Mouse (Mus musculus) embryonic fibroblast, embryonic 13.5 days (primary cell): Measurements from ENCODE around the gene Wbp2. TPM values are rescaled to one million over a fixed set of nuclear protein-coding genes. Genes with fewer than 3 reads are reported as not detected.

Source experiments
- H3K27ac ChIP-seq: 2 replicates; pipeline ENCODE4 v1.5.1; 2012; ENCODE audit warnings: low read length, control low read depth, inconsistent platforms; ENCODE audit not compliant: insufficient read depth
- H3K4me1 ChIP-seq: 2 replicates; pipeline ENCODE4 v1.6.1; 2011; ENCODE audit warnings: low read length; ENCODE audit not compliant: control insufficient read depth, insufficient read depth
- H3K4me3 ChIP-seq: 2 replicates; pipeline ENCODE4 v1.5.1; 2011; ENCODE audit warnings: mild to moderate bottlenecking, control low read depth, low read length; ENCODE audit not compliant: insufficient read depth
- CTCF ChIP-seq: IDR thresholded peaks from 2 replicates; pipeline ENCODE4 v1.5.1; 2011; ENCODE audit warnings: mild to moderate bottlenecking, control low read depth, low read length, moderate library complexity, borderline replicate concordance; ENCODE audit not compliant: insufficient read depth
- POLR2A ChIP-seq: IDR thresholded peaks from 2 replicates; pipeline ENCODE4 v1.6.1; 2011; ENCODE audit warnings: low read depth, mild to moderate bottlenecking, control low read depth, low read length, moderate library complexity
- polyA plus RNA-seq: library from polyadenylated mRNA; stranded (reverse); fragments of >200 nt; gene quantifications from 2 replicates; pipeline ENCODE4 v1.2.4, GENCODE M21; 2011; ENCODE audit warnings: low read depth; ENCODE audit not compliant: missing spikeins, insufficient read length

The Wbp2 gene
- polyA plus RNA-seq, 1 experiment, result 55.1 TPM

- Histone ChIP-seq H3K4me3 (no peak overlapping the region), H3K4me1 (peaks cover 2% of the 10 kb centered on the region; the same call in 1 of the 2 replicates), H3K27ac (no peak overlapping the region)
- TF ChIP-seq POLR2A, result no peak
- TF ChIP-seq CTCF, result peak; percentile 48; the same call in 1 of the 2 replicates
Observed at GRCm38 (mm10) chr11:116081081-116081480, 5.7 kb downstream of the Wbp2 start.

DNA sequence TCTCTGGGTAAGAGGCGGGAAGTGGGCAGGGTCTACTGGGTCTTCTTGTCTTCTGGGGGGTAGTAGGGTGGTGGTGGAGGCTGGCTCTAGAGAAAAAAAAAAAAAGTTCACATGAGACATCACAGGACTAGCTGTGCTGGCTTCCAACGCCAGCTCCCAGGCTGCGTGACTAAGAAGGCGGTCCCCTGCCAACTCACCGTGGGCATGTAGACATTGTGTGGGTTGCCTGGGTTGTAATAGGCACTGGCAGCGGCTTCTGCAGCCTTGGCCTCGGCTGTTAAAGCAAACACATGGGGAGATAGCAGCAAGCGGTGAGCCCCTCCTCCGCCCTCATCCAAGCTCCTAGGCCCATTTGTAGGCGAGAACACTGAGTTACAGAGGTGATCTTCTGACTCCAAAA, 7.3 kb downstream of the Wbp2 start:
- Histone ChIP-seq H3K27ac (no peak overlapping the region), H3K4me1 (no peaks in the 10 kb centered on the region), H3K4me3 (no peak overlapping the region)
- TF ChIP-seq CTCF, result no peak
- TF ChIP-seq POLR2A, result no peak

DNA sequence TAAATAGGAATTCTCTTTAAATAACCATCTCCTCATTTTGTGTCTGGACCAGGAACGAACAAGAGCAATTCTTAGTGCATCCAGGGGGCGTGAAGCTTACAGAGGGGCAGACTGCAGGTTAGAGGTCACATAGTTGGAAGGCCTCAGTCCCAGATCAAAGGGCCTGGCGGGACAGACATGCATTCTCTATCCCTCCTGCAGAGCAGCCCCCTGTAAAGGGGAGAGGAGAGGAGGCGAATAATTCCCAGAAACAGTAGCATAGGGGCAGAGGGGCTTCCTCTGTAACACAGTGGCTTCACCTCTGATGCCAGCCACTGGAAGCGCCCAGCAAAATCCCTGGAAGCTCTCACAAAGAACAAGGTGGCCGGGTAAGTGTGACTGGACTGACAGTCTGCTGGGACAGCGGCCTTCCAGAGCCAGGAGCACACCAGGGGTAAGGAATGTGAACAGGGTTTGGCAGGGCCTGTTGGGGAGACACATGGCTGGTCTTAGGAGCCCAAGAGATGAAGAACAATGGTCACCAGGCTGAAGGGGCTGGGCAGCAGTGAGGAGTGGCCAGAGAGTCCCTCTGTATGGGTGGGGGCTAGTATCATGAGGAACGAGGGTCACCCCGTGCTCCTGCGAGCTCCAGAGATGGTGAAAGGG, 8.0 kb downstream of the Wbp2 start:
- H3K4me3 ChIP-seq, result no peak overlapping the region
- H3K27ac ChIP-seq, result no peak overlapping the region
- TF ChIP-seq CTCF (no peak), POLR2A (no peak)
- no peaks in the 10 kb centered on the region for H3K4me1 ChIP-seq

DNA sequence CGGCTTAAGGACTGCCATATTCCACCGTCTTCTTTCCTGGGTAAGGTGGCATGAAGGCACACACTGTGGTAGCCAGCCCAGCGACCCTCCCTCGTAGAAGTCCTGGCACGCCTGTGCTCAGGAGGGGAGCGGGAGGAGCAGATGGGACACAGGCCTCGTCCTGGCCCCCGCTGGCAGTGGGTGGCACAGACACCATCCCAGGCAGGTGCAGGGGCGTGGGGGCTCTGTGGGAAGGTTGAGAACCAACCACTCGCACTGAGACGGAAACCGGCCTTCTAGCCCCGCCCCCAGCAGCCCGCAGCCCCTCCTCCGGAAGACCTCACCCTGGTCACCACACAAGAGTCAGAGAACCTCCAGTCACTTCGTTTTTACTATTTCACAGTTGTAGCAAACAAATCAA, 8.6 kb downstream of the Wbp2 start:
- no peak overlapping the region for H3K27ac ChIP-seq
- no peak overlapping the region for H3K4me3 ChIP-seq
- no peak for TF ChIP-seq CTCF
- TF ChIP-seq POLR2A, result no peak
- no peaks in the 10 kb centered on the region for H3K4me1 ChIP-seq

DNA sequence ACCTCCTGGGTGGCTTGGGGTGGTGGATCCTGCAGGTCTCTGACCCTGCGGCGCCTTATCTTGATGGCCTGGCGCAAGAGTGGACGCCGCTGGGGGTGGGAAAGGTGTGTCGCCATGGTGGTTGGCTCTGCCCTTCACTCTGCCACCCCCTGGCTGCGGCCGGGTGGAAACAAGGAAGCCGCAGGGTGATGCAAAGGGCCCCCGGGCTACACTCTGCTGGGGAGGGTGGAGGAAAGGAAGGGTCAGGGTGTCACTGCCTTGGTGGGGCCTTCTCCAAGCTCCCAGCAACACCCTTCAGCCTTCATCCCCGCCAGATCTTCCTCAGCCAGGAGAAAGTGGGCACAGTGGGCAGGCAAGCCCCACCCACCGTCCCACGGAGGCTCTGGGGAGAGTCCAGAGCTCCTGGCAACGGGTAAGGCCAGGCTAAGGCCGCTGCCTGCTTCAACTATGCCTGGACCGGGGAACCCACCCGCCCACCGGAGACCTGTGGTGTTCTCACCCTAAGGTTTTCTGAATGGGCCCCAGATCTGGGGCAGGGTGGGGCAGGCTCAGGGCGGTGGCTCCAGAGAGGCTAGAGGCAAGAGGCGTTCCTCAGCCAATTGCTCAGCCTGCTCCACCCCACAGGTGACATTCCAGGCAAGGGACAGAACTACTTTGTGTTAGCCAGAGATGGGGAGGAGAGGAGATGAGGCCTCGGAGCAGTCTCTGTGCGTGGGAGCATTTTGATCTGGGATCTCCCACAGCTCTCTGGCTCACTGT, 9.2 kb downstream of the Wbp2 start, which contains the start of gene Unc13d:
Gene Unc13d, minus strand, starts transcription at position 516 of the 759 bp plus-strand sequence.
- no peaks in the 10 kb centered on the region for H3K4me1 ChIP-seq
- TF ChIP-seq POLR2A, result no peak
- H3K27ac ChIP-seq, result no peak within 1 kb of the TSS
- no peak within 1 kb of the TSS for H3K4me3 ChIP-seq

- TF ChIP-seq CTCF (no peak), POLR2A (no peak)
- Histone ChIP-seq H3K4me3 (no peak overlapping the region), H3K27ac (no peak overlapping the region), H3K4me1 (no peaks in the 10 kb centered on the region)
Observed at GRCm38 (mm10) chr11:116076836-116077235, 10.0 kb downstream of the Wbp2 start.

DNA sequence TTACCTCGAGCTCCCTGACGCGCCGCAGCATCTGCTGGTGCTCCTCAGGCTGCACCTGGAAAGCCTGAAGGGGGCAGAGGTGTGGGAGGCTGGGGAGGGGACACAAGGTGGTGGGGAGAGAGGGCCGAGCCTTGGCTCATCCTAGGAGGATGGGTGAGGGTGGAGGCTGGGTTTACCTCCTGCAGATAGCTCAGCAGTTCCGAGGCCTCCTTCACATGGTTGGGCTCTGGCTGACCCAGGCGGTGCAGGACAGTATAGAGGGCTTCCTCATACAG, 10.6 kb downstream of the Wbp2 start:
- H3K4me1 ChIP-seq, result no peaks in the 10 kb centered on the region
- TF ChIP-seq POLR2A, result no peak
- TF ChIP-seq CTCF, result no peak
- H3K27ac ChIP-seq, result no peak overlapping the region
- no peak overlapping the region for H3K4me3 ChIP-seq

DNA sequence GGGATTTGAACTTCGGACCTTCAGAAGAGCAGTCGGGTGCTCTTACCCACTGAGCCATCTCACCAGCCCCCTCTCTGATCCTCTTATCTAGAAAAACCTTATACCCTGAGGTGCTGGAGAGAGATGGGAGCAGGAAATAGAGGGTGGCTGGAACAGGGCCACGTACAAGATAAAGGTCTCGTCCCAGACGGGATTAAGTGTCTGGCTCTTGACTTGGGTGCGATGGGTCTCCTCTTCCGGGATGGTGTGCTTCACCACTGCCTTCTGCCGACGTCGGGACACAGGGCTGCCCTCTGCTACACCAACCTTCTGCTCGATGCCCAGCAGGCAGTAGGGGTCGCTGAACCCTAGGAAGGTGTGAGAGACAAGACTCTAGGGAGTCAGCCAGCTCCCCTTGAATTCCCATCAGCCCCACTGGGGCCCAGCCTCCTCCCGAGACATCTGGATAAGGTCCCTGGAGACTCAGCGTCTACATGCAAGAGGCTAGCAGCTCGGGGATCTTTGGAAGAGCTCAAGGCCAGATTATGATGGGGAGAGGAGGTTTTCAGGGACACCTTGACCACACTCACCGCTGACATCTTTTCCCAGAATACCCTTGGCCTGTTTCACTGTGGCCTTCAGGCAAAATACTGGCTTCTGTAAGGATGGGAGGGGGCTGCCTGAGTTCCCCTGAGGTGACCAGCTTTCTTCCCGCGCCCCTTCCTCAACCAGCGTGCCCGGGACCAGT, 11.1 kb downstream of the Wbp2 start:
- no peak overlapping the region for H3K27ac ChIP-seq
- H3K4me3 ChIP-seq, result no peak overlapping the region
- no peak for TF ChIP-seq POLR2A
- 0 out of 2 replicates have a peak, but pooled peaks have one; percentile 8 for TF ChIP-seq CTCF
- H3K4me1 ChIP-seq, result no peaks in the 10 kb centered on the region

GRCm38 (mm10) chr11:116074436-116074991, 12.3 kb downstream of the Wbp2 start:
- Histone ChIP-seq H3K27ac (no peak overlapping the region), H3K4me1 (no peaks in the 10 kb centered on the region), H3K4me3 (no peak overlapping the region)
- no peak for TF ChIP-seq CTCF
- TF ChIP-seq POLR2A, result no peak
